Mouse (Mus musculus) liver, embryonic 18 days (tissue): ENCODE data around the gene Sertm1. TPM values are rescaled to one million over a fixed set of nuclear protein-coding genes. Genes with fewer than 3 reads are reported as not detected.

Experiments used
- polyA plus RNA-seq: library from polyadenylated mRNA; depleted of rRNA; stranded (reverse); fragments of >200 nt; gene quantifications from 2 replicates; pipeline ENCODE4 v1.2.3, GENCODE M21; 2012; rRNA removed

The Sertm1 gene
- 1.6 TPM in 2 replicates for polyA plus RNA-seq

DNA sequence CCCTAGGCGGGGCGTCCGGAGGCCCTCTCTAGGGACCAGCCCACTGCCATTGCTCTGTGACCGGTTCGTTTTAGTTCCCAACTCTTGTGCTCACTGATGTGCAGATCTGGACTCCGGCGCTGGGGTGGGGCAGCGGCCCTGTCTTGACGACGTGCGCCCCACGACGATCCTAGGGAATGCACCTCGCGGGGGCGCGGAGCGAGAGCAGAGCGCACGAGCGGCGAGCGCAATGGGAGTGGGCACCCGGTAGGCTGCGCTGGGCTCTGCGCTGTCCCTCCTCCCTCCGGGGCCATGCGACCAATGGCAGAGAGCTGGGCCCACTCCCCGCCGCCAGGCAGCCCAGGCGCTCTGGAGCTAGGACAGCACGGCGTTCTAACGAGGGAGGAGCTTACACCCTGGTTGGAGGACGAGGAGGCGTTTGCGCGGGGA is at the start of gene Sertm1:
Gene Sertm1 (minus strand): TSS at position 245 of the 429 bp plus-strand sequence.

Other genes starting within 250 kb of the Sertm1 start
- gene Supt20, start 223.1 kb downstream of the Sertm1 start, polyA plus RNA-seq, result 23.9 and 26.3 TPM in 2 replicates
- gene Gm21958, start 201.5 kb downstream of the Sertm1 start, polyA plus RNA-seq, result not detected in 2 replicates
- 37.4 and 39.4 TPM in 2 replicates for gene Exosc8, start 180.5 kb downstream of the Sertm1 start, polyA plus RNA-seq
- gene Alg5, start 180.3 kb downstream of the Sertm1 start, polyA plus RNA-seq, result 16.8 and 17.0 TPM in 2 replicates
- 3.2 and 3.6 TPM in 2 replicates for gene Smad9, start 160.3 kb downstream of the Sertm1 start, polyA plus RNA-seq
- gene Rfxap, start 108.1 kb downstream of the Sertm1 start, polyA plus RNA-seq, result 17.3 and 19.9 TPM in 2 replicates
- 0.14 and 0.25 TPM in 2 replicates for gene Ccna1, start 139.6 kb upstream of the Sertm1 start, polyA plus RNA-seq
- gene Spg20, start 196.2 kb upstream of the Sertm1 start, polyA plus RNA-seq, result 7.8 TPM in 2 replicates
- 0.01 TPM in 2 replicates for gene Ccdc169, start 221.5 kb upstream of the Sertm1 start, polyA plus RNA-seq